Mouse (Mus musculus): ENCODE data around the gene Abca6.
A peak's percentile ranks its signal among the peaks of the same experiment; 100 is the strongest.

Gene Abca6

GRCm38 (mm10) chr11:110251534-110251933 is at the start of gene Abca6:
Abca6 (minus strand) TSS chr11:110251776.
- DNase-seq (ENCODE audit: extremely low spot score, low spot score), result no peak

GRCm38 (mm10) chr11:110297917-110298533 is 46.4 kb upstream of the Abca6 start:
- DNase-seq (ENCODE audit: extremely low spot score, low spot score), result no peak

GRCm38 (mm10) chr11:110290586-110290985 is 39.0 kb upstream of the Abca6 start:
- no peak for DNase-seq (ENCODE audit: extremely low spot score, low spot score)

DNA sequence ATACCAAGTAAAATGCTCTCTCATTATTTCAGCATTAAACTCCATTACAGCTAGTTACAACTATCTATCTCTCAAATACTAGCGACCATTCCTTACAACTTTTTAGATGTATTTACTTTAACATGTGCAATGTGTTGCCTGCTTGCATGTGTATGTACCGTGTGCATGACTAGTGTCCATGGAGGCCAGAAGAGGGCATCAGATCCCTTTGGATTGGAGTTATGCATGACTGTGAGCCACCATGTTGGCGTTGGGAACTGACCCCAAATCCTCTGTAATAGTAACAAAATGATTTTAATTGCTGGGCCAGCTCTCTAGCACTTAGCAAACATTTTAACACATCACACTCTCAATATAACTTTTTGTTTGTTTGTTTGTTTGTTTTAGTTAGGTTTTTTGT is 36.8 kb upstream of the Abca6 start:
- no peak for DNase-seq (ENCODE audit: extremely low spot score, low spot score)

DNA sequence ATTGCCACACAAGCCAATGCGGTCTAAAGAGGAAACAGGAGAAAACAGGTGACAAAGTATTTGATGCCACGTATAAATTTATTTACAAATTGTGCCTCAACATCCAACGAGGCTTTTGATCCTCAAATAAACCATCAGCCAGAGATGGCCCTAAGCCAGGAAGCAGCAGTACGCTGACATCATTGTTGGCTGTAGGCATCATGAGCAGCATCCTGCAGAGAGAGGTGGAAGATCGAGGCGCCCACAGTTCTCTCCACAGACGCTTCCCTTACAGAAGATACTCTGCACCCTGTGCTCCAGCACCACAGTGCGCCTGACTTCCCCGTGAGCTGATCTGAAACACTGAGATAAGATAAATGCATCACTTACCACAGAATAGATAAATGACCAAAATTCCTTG is 36.1 kb upstream of the Abca6 start:
- DNase-seq (ENCODE audit: extremely low spot score, low spot score), result no peak

- no peak for DNase-seq (ENCODE audit: extremely low spot score, low spot score)
These were observed 34.8 kb upstream of the Abca6 start for GRCm38 (mm10) chr11:110286331-110286730.

GRCm38 (mm10) chr11:110284849-110285248 is 33.3 kb upstream of the Abca6 start:
- no peak for DNase-seq (ENCODE audit: extremely low spot score, low spot score)

DNA sequence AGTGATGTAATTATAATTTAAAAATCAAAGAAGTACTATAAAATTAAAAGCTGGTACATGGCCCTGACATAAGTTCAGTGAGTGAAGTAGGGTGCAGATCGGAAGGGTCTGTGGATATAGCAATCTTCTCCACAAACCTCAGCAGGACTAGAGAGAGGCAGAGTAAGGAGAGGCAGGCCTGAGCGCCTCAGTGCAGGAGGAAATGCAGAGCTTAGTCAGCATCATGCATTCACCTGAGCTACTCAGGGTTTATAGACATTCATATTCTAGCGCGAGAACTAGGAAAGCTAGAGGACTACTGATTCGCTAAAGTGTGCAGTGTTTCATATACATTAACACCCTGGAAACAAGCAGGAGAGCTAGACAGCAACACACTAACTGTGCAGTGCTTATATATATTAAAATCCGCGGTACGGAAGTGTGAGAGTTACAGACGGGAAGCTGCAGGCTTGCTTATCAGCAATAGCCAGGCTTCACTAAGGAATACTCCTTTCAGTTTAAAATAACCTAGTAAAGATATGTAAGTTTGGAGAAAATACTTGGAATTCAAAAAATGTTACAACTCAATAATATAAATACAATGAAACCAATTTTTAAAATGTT is 32.7 kb upstream of the Abca6 start:
- no peak for DNase-seq (ENCODE audit: extremely low spot score, low spot score)

GRCm38 (mm10) chr11:110274794-110275193 is 23.2 kb upstream of the Abca6 start:
- no peak for DNase-seq (ENCODE audit: extremely low spot score, low spot score)

- peak; percentile 54 for DNase-seq (ENCODE audit: extremely low spot score, low spot score)
These were observed 20.2 kb upstream of the Abca6 start for GRCm38 (mm10) chr11:110271745-110272144.

GRCm38 (mm10) chr11:110268244-110268844 is 16.8 kb upstream of the Abca6 start:
- peak; percentile 92 for DNase-seq (ENCODE audit: extremely low spot score, low spot score)

- no peak for DNase-seq (ENCODE audit: extremely low spot score, low spot score)
These were observed 15.7 kb upstream of the Abca6 start for GRCm38 (mm10) chr11:110267232-110267631.

DNA sequence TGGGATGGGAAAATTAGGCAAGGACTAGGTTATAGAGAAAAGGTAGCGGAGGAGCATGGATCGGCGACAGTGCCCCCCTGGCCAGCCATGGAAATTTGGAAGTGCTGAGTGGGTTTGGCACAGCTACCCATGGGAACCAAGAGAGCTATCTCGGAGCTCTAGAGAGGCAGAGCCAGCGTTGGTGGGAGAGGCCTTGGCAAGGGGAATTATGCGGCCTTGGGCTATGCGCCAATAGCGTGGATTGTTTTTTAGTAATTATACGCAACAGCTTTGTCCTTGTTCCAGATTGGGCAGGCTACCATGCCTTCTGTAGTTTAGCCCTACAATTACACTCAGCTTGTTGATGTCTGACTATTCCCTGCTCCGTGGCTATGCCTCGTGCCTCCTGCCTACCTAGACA is 15.2 kb upstream of the Abca6 start:
- no peak for DNase-seq (ENCODE audit: extremely low spot score, low spot score)

DNA sequence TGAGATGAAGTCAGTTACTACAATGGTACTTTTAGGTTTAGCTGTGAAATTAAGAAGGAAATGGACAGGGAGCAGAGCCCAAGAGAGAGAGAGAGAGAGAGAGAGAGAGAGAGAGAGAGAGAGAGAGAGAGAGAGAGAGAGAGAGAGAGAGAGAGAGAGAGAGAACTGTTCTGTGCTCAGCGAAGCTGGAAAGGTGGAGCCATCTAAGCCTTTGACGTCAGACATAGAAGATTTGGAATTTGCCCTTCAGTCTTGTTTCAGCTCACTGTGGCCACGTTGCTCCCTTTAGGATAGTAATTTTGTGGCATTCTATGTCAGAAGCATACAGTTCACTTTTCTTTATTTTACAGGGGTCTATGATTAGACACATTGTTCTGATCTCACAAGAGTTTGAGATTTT is 10.3 kb upstream of the Abca6 start:
- DNase-seq (ENCODE audit: extremely low spot score, low spot score), result no peak

DNA sequence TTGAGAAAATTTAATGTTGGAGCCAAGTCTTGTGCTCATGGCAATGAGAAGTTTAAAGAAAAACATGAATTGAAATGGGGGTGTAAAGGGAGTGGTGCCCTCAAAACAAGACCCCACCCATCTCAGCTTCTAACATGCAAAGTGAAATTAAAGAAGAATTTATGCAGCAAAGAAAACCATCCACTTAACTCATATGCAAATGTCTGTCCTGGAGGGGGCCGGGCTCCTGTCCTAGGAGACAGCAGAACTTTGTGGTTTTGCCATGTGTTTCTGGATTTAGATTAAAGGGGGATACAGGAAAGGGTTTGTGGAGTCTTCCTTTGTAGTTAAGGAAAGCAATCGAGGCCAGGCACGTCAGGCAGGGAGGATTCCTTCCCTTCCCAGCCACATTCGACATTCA is 6.3 kb upstream of the Abca6 start:
- no peak for DNase-seq (ENCODE audit: extremely low spot score, low spot score)

DNA sequence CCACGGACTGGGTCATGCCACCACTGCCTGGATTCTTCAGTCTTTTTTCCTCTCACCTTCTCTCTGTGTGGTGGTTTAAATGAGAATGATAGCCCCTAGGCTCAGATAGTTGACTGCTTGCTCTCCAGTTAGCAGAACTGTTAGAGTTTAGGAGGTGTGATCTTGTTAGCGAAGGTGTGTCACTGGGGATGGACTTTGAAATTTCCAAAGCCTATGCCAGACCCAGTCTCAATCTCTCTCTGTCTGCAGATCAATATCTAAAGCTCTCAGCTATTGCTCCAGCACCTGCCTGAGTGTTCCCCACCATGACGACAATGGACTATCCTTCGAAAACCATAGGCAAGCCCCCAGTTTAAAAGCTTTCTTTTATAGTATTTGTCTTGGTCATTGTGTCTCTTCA is 5.5 kb upstream of the Abca6 start:
- DNase-seq (ENCODE audit: extremely low spot score, low spot score), result no peak

DNA sequence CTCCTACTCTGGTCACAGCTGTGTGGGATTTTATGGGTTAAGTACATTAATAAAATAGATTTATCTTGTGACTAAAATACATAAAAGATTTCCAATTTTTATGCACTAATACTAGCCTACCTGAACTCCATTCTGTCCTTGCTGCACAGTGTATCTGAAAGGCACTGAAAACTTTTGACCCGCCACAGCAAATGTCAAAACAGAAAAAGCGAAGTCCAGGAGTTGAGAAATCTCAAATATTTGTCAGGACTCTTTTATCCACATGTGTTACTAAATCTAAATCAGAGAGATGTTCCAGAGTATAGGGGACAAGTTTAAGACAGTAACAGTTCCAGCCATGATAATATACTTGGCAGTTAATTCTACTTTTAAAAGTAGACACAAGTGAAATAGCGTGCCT is 680 bp upstream of the Abca6 start:
- DNase-seq (ENCODE audit: extremely low spot score, low spot score), result no peak

DNA sequence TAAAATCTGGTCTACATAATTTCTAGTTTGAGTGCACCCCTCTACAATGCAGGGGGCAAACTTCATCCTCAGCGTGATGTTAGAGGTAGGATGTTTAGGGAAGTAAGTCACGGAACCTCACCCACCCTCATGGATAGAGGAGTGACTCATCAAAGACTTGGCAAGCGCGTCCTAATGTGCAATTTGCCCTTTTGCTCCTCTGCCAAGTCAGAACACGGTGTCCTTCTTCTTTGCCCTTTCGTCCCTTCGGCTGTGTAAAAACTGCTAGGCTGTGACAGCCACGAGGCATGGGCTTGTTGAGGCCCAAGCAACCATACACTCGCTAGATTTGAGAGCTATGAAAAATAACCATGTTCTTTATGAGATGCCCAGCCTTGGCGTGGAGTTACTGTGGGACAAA is 6.8 kb downstream of the Abca6 start:
- no peak for DNase-seq (ENCODE audit: extremely low spot score, low spot score)

DNA sequence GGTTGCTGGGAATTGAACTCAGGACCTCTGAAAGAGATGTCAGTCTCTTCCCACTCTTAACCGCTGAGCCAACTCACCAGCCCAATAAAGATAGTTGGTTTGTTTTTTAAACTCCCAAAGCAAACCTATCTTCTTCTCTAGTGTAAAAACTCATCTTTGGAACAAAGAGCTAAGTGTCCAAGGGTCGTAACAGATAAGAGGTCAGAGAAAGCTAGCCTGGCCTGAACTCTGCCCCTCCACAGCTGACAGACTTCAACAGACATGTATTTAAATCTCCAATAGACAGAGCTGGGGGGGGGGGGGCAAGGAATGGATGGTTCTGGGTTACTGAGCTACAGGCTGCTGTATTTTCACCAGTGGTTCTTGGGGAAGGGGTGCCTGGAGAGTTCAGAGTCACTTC is 14.1 kb downstream of the Abca6 start:
- DNase-seq (ENCODE audit: extremely low spot score, low spot score), result no peak

GRCm38 (mm10) chr11:110232975-110233374 is 18.6 kb downstream of the Abca6 start:
- DNase-seq (ENCODE audit: extremely low spot score, low spot score), result no peak

GRCm38 (mm10) chr11:110217118-110217517 is 34.5 kb downstream of the Abca6 start:
- DNase-seq (ENCODE audit: extremely low spot score, low spot score), result no peak

GRCm38 (mm10) chr11:110203930-110204329 is 47.6 kb downstream of the Abca6 start:
- no peak for DNase-seq (ENCODE audit: extremely low spot score, low spot score)

- no peak for DNase-seq (ENCODE audit: extremely low spot score, low spot score)
These were observed 52.7 kb downstream of the Abca6 start for GRCm38 (mm10) chr11:110198882-110199281.

Measured in neural tube, embryonic 10.5 days (tissue).